Mouse (Mus musculus): Measurements from ENCODE around the gene Chmp6. TPM values are rescaled to one million over a fixed set of nuclear protein-coding genes. Genes with fewer than 3 reads are reported as not detected.
A peak's percentile ranks its signal among the peaks of the same experiment; 100 is the strongest.

Gene Chmp6
- polyA plus RNA-seq, 1 experiment from 2014 or later, result 92.1 TPM

DNA sequence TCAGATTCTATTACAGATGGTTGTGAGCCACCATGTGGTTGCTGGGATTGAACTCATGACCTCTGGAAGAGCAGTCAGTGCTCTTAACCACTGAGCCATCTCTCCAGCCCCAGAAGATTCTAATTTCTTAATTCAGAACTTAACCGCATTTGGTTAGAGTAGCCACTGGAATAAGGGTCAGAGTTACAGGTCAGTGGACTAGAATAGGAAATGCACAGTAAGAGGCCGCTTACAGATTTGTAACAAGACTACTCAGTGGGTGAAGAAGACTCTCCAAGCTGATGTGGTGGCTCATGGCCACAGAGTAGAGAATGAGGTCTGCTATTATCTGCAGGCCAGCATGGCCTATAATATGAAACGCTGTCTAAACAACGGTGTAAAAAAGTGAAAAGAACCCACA, 10.3 kb upstream of the Chmp6 start:
- Histone ChIP-seq H3K9me3 (ENCODE audit: control insufficient read depth, low read length) (no peaks in the 10 kb centered on the region), H3K9ac (ENCODE audit: low read length) (no peak overlapping the region), H3K27ac (ENCODE audit: low read depth, low read length) (no peak overlapping the region), H3K4me1 (ENCODE audit: control insufficient read depth, insufficient read depth, low read length) (no peaks in the 10 kb centered on the region), H3K4me3 (ENCODE audit: low read depth, low read length) (no peak overlapping the region), H3K4me2 (ENCODE audit: low read depth) (no peak overlapping the region), H3K27me3 (ENCODE audit: control insufficient read depth, insufficient read depth, low read length) (no peaks in the 10 kb centered on the region), H3K36me3 (ENCODE audit: control insufficient read depth, insufficient read depth, low read length) (peaks cover 2% of the 10 kb centered on the region; the same call in 1 of the 2 replicates)
- 78% methylated on average over 4 of the region's 4 CpGs for WGBS
- ATAC-seq (ENCODE audit: insufficient read depth, low FRiP score, low TSS enrichment), result no peak
- DNase-seq (ENCODE audit: low spot score), result no peak

DNA sequence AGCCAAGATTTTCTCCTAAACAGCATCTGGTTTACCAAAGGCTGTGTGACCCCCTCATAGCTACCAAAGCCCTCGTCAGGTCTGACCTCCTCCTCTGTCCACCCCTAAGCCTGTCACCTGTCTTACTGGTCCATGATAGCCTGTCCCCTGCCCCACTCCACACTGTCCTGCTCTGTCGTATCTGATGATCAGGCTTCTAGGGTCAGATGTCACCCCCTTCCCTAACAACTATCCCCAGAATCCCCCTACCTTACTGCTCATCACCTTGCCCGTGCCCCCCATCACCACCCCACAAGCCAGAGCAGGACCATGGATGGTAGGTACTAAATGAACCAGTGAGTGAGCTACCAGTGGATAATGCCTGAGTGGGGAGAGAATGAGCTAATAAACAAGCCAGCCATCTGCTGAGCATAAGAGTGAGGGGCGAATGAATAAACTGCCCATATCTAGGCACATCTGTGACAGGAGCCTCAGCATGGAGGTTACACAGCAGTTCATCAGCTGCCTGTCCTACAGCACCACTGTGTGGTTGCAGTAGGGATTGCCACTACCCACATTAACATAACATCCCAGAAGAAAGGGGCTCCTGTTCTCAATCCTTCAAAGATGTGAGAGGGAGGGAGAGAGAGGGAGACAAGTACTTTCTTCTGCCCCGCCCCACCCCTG, 8.5 kb upstream of the Chmp6 start:
- no peaks in the 10 kb centered on the region for H3K27me3 ChIP-seq (ENCODE audit: control insufficient read depth, insufficient read depth, low read length)
- peak; percentile 79 for DNase-seq (ENCODE audit: low spot score)
- H3K36me3 ChIP-seq (ENCODE audit: control insufficient read depth, insufficient read depth, low read length), result no peaks in the 10 kb centered on the region
- H3K27ac ChIP-seq (ENCODE audit: low read depth, low read length), result no peak overlapping the region
- no peak overlapping the region for H3K9ac ChIP-seq (ENCODE audit: low read length)
- H3K4me2 ChIP-seq (ENCODE audit: low read depth), result no peak overlapping the region
- 46% methylated on average over 5 of the region's 5 CpGs for WGBS
- H3K4me1 ChIP-seq (ENCODE audit: control insufficient read depth, insufficient read depth, low read length), result no peaks in the 10 kb centered on the region
- H3K4me3 ChIP-seq (ENCODE audit: low read depth, low read length), result no peak overlapping the region
- ATAC-seq (ENCODE audit: insufficient read depth, low FRiP score, low TSS enrichment), result peak; percentile 60; the same call in 1 of the 2 replicates
- no peaks in the 10 kb centered on the region for H3K9me3 ChIP-seq (ENCODE audit: control insufficient read depth, low read length)

DNA sequence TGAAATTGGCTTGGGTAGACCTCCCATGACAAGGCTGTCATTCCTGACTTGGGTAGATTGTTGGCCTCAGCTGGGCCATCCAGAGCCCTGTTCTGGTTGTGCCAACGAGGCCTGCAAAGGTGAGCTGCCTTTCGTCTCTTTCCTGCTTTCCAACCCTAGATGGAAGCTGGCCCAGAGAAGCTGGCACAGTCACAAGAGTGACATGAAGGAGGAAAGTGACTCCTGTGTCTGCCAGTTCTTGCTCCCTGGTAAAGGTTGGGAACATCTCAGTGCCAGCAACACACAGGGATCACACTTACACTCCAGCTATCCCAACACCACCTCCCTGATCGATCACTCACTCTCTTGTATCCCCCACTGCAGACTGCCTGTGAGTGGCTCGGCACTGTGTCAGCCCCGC, 7.4 kb upstream of the Chmp6 start:
- H3K36me3 ChIP-seq (ENCODE audit: control insufficient read depth, insufficient read depth, low read length), result no peaks in the 10 kb centered on the region
- DNase-seq (ENCODE audit: low spot score) (no peak), ATAC-seq (ENCODE audit: insufficient read depth, low FRiP score, low TSS enrichment) (no peak)
- no peak overlapping the region for H3K4me2 ChIP-seq (ENCODE audit: low read depth)
- H3K4me3 ChIP-seq (ENCODE audit: low read depth, low read length), result no peak overlapping the region
- H3K4me1 ChIP-seq (ENCODE audit: control insufficient read depth, insufficient read depth, low read length), result no peaks in the 10 kb centered on the region
- H3K9me3 ChIP-seq (ENCODE audit: control insufficient read depth, low read length), result no peaks in the 10 kb centered on the region
- 94% methylated on average over 5 of the region's 5 CpGs for WGBS
- H3K27me3 ChIP-seq (ENCODE audit: control insufficient read depth, insufficient read depth, low read length), result no peaks in the 10 kb centered on the region
- H3K27ac ChIP-seq (ENCODE audit: low read depth, low read length), result no peak overlapping the region
- no peak overlapping the region for H3K9ac ChIP-seq (ENCODE audit: low read length)

DNA sequence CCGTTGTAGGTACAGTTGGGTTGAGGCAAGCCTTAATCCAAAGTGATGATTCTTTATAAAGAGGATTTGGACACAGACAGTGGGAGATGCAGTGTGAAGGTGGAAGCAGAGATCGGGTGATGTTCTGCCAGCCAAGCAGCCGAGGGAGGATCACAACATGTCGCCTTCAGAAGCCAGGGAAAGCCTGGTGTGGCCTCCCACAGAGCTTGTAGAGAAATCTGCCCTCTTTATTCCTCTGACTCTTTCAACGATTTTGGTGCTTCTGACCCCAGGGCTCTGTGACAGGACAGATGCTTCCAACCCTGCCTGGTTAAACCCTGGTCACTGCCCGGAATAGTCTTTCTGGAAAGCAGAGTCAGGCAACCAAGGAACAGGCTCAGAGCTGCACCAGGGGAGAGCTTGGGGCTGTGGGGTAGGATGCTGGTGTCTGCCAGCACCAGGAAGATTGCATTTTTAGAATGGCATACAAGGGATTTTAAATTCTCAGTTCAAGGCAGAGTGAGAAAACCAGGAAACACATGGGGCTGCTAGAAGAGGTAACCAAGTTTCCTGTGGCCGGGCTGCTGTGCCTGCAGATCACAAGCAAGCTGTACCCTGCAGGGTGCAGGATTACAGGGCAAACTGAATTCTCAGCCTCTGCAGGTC, 6.1 kb upstream of the Chmp6 start:
- H3K9ac ChIP-seq (ENCODE audit: low read length), result no peak overlapping the region
- 53% methylated on average over 7 of the region's 7 CpGs for WGBS
- ATAC-seq (ENCODE audit: insufficient read depth, low FRiP score, low TSS enrichment), result no peak

DNA sequence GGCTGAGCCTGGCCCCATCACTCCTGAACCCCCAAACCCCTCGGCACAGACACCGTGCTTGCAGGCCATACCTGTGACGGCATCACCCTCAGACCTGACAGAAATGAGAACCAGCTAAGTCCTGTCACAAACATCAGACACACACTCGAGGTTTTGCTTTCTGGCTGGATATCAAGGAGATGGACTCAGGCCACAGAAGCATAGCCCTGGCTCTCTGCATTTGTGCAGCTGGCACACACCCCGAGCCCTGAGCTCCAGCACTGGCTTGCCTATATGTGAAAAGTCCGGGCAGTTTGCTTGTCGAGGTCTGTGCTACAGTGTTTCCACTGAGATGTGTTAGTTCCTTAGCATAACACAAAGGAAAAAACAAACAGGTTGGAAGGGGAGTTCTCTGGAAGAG, 5.5 kb upstream of the Chmp6 start:
- DNase-seq (ENCODE audit: low spot score), result no peak
- Histone ChIP-seq H3K4me3 (ENCODE audit: low read depth, low read length) (no peak overlapping the region), H3K9ac (ENCODE audit: low read length) (no peak overlapping the region), H3K27me3 (ENCODE audit: control insufficient read depth, insufficient read depth, low read length) (no peaks in the 10 kb centered on the region), H3K4me1 (ENCODE audit: control insufficient read depth, insufficient read depth, low read length) (no peaks in the 10 kb centered on the region; the same call in 1 of the 2 replicates), H3K9me3 (ENCODE audit: control insufficient read depth, low read length) (no peaks in the 10 kb centered on the region), H3K4me2 (ENCODE audit: low read depth) (no peak overlapping the region), H3K36me3 (ENCODE audit: control insufficient read depth, insufficient read depth, low read length) (no peaks in the 10 kb centered on the region), H3K27ac (ENCODE audit: low read depth, low read length) (no peak overlapping the region)
- WGBS, result 56% methylated on average over 7 of the region's 7 CpGs
- no peak for ATAC-seq (ENCODE audit: insufficient read depth, low FRiP score, low TSS enrichment)

More for the DNA sequence above, 6.1 kb upstream of the Chmp6 start:
- Histone ChIP-seq H3K4me3 (ENCODE audit: low read depth, low read length) (no peak overlapping the region), H3K4me1 (ENCODE audit: control insufficient read depth, insufficient read depth, low read length) (no peaks in the 10 kb centered on the region), H3K4me2 (ENCODE audit: low read depth) (no peak overlapping the region), H3K27me3 (ENCODE audit: control insufficient read depth, insufficient read depth, low read length) (no peaks in the 10 kb centered on the region), H3K27ac (ENCODE audit: low read depth, low read length) (no peak overlapping the region), H3K36me3 (ENCODE audit: control insufficient read depth, insufficient read depth, low read length) (no peaks in the 10 kb centered on the region), H3K9me3 (ENCODE audit: control insufficient read depth, low read length) (no peaks in the 10 kb centered on the region)
- no peak for DNase-seq (ENCODE audit: low spot score)

DNA sequence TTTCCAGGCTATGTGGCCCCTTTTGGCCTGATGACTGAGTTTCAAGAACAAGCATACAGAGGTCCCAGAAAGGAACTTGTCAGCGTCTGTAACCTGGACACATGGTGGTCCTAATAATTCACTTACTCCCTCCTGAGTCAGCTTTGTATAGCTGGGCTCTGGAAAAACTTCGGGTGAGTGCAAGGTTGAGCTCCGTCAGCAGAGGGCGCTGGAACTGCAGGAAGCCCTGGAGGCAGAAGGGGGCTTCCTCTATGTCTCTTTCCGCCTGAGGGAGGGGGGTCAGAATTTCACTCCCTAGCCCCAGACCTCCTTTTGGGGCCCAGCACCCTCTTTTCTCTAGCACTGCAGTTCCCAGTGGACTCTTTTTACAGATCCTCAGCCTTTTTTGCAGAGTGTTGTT, 3.8 kb upstream of the Chmp6 start:
- 0% methylated on average over 5 of the region's 5 CpGs for WGBS
- H3K4me2 ChIP-seq (ENCODE audit: low read depth), result no peak overlapping the region
- peaks cover 10% of the 10 kb centered on the region for H3K4me1 ChIP-seq (ENCODE audit: control insufficient read depth, insufficient read depth, low read length)
- DNase-seq (ENCODE audit: low spot score) (peak; percentile 83), ATAC-seq (ENCODE audit: insufficient read depth, low FRiP score, low TSS enrichment) (no peak)
- H3K36me3 ChIP-seq (ENCODE audit: control insufficient read depth, insufficient read depth, low read length), result no peaks in the 10 kb centered on the region
- no peaks in the 10 kb centered on the region for H3K27me3 ChIP-seq (ENCODE audit: control insufficient read depth, insufficient read depth, low read length)
- H3K9ac ChIP-seq (ENCODE audit: low read length), result no peak overlapping the region
- H3K27ac ChIP-seq (ENCODE audit: low read depth, low read length), result no peak overlapping the region
- H3K9me3 ChIP-seq (ENCODE audit: control insufficient read depth, low read length), result no peaks in the 10 kb centered on the region
- H3K4me3 ChIP-seq (ENCODE audit: low read depth, low read length), result no peak overlapping the region

DNA sequence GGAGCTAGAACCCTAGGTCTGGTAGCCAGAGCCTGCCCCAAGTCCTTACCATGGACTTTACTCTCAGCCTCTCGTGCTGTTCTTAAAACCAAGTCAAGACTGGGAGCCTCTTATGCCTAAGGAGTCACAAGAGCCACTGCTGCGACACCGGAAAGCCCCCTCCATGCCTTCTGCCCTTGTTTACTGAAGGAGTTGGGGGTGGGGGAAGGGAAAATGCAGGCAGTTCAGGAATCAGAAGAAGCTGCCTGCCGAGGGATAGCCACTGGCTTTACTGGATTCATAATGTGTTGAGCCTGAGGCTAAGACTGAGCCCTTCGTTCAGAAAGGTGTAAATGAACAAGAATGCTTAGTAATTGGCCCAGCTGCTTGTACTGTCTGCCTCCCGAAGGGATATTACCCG, 396 bp upstream of the Chmp6 start:
- Histone ChIP-seq H3K36me3 (ENCODE audit: control insufficient read depth, insufficient read depth, low read length) (peaks cover 15% of the 10 kb centered on the region), H3K4me1 (ENCODE audit: control insufficient read depth, insufficient read depth, low read length) (peaks cover 16% of the 10 kb centered on the region), H3K27ac (ENCODE audit: low read depth, low read length) (0 out of 2 replicates have a peak overlapping the region, but pooled peaks have one; percentile 56), H3K9me3 (ENCODE audit: control insufficient read depth, low read length) (no peaks in the 10 kb centered on the region), H3K4me2 (ENCODE audit: low read depth) (peak overlapping the region; percentile 98), H3K9ac (ENCODE audit: low read length) (peak overlapping the region; percentile 93), H3K4me3 (ENCODE audit: low read depth, low read length) (peak overlapping the region; percentile 90), H3K27me3 (ENCODE audit: control insufficient read depth, insufficient read depth, low read length) (no peaks in the 10 kb centered on the region)
- WGBS, result 9% methylated on average over 7 of the region's 7 CpGs
- ATAC-seq (ENCODE audit: insufficient read depth, low FRiP score, low TSS enrichment) (no peak), DNase-seq (ENCODE audit: low spot score) (peak; percentile 41)

DNA sequence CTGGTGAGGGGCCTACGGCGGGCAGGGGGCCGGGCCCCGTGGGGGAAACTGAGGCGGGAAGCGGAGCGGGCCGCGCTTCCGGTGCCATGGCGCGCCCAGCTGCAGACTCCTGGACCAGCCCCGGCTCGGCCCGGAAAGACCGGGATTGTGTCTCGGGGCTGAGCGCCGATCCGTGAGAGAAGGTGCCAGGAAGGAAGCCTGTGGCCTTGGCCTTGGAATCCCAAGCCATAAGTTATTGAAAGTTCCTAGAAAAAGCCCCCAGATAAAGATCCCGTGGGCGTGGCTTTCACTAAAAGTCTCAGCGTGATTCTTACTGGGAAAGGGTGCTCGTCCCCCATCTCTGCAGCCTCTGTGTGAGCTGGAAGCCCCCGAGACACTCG, 684 bp downstream of the Chmp6 start:
- Histone ChIP-seq H3K36me3 (ENCODE audit: control insufficient read depth, insufficient read depth, low read length) (peaks cover 24% of the 10 kb centered on the region), H3K4me2 (ENCODE audit: low read depth) (peak overlapping the region; percentile 98), H3K27ac (ENCODE audit: low read depth, low read length) (peak overlapping the region; percentile 56), H3K9ac (ENCODE audit: low read length) (peak overlapping the region; percentile 93), H3K27me3 (ENCODE audit: control insufficient read depth, insufficient read depth, low read length) (no peaks in the 10 kb centered on the region), H3K4me1 (ENCODE audit: control insufficient read depth, insufficient read depth, low read length) (peaks cover 16% of the 10 kb centered on the region), H3K4me3 (ENCODE audit: low read depth, low read length) (peak overlapping the region; percentile 90), H3K9me3 (ENCODE audit: control insufficient read depth, low read length) (no peaks in the 10 kb centered on the region)
- DNase-seq (ENCODE audit: low spot score) (no peak), ATAC-seq (ENCODE audit: insufficient read depth, low FRiP score, low TSS enrichment) (no peak; the same call in 1 of the 2 replicates)
- WGBS, result 0% methylated on average over 26 of the region's 26 CpGs

DNA sequence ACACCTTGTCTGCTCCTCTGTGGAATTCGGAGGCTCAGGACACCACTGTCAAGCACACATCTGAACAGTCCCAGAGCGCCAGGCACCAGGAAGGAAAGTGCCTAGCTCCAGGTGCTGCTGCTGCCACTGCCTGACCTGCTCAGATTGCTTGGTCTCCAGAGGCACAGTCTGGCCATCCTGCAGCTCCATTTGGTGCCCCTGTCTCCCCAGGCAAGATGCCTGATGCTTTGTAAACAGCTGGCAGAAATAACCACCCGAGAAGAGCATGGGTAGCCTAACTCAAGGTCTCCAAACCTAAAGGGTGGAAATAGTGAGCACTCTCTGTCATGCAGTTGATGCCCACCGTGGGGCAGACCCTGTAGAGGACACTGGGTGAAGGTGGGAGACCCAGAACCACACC, 1.1 kb downstream of the Chmp6 start:
- H3K4me3 ChIP-seq (ENCODE audit: low read depth, low read length), result peak overlapping the region; percentile 90
- ATAC-seq (ENCODE audit: insufficient read depth, low FRiP score, low TSS enrichment), result no peak
- H3K27ac ChIP-seq (ENCODE audit: low read depth, low read length), result peak overlapping the region; percentile 56; the same call in 1 of the 2 replicates
- peaks cover 16% of the 10 kb centered on the region for H3K4me1 ChIP-seq (ENCODE audit: control insufficient read depth, insufficient read depth, low read length)
- DNase-seq (ENCODE audit: low spot score), result no peak
- 30% methylated on average over 4 of the region's 4 CpGs for WGBS
- H3K9me3 ChIP-seq (ENCODE audit: control insufficient read depth, low read length), result no peaks in the 10 kb centered on the region
- H3K27me3 ChIP-seq (ENCODE audit: control insufficient read depth, insufficient read depth, low read length), result no peaks in the 10 kb centered on the region
- peaks cover 24% of the 10 kb centered on the region for H3K36me3 ChIP-seq (ENCODE audit: control insufficient read depth, insufficient read depth, low read length)
- peak overlapping the region; percentile 93 for H3K9ac ChIP-seq (ENCODE audit: low read length)
- peak overlapping the region; percentile 98 for H3K4me2 ChIP-seq (ENCODE audit: low read depth)

Data from neural tube, embryonic 11.5 days (tissue).